Mouse (Mus musculus) MEL (cell line): Measurements from ENCODE around the gene Cux1. TPM values are rescaled to one million over a fixed set of nuclear protein-coding genes. Genes with fewer than 3 reads are reported as not detected.

Source experiments
- DNase-seq: peaks from one replicate; pipeline ENCODE4 v3.0.0; 2011; ENCODE audit warnings: low read depth, low spot score
- H3K27ac ChIP-seq: 2 replicates; pipeline ENCODE4 v1.5.1; 2012; ENCODE audit warnings: low read depth, mild to moderate bottlenecking, control low read depth, low read length, moderate library complexity; ENCODE audit not compliant: control insufficient read depth
- H3K27me3 ChIP-seq, 2 experiments: fragments of 150-350 bp in 1 of 2; sonication (generic) in 1 of 2; 2 replicates each; pipeline ENCODE4 v1.6.1; 2012; ENCODE audit warnings: low read length in 2 of 2, mild to moderate bottlenecking in 2 of 2, improper control_type of control experiment in 1 of 2, moderate library complexity in 1 of 2; ENCODE audit not compliant: insufficient read depth in 2 of 2, control insufficient read depth in 1 of 2
- H3K36me3 ChIP-seq, 2 experiments: 2 replicates each; pipeline ENCODE4 v1.6.1; 2012 to 2014; ENCODE audit warnings: low read length in 2 of 2, improper control_type of control experiment in 1 of 2, inconsistent platforms in 1 of 2, mild to moderate bottlenecking in 1 of 2; ENCODE audit not compliant: insufficient read depth in 2 of 2, control insufficient read depth in 1 of 2
- H3K4me1 ChIP-seq, 2 experiments: fragments of 150-350 bp in 1 of 2; sonication (generic) in 1 of 2; 2 replicates each; pipeline ENCODE4 v1.6.1; 2012; ENCODE audit warnings: low read length in 2 of 2, improper control_type of control experiment in 1 of 2, mild to moderate bottlenecking in 1 of 2; ENCODE audit not compliant: insufficient read depth in 2 of 2, control insufficient read depth in 1 of 2
- H3K4me3 ChIP-seq, 2 experiments: fragments of 150-350 bp in 1 of 2; sonication (generic) in 1 of 2; 2 replicates each; pipeline ENCODE4 v1.5.1; 2012; ENCODE audit warnings: low read depth in 2 of 2, low read length in 2 of 2, mild to moderate bottlenecking in 2 of 2, moderate library complexity in 2 of 2, control low read depth in 1 of 2, improper control_type of control experiment in 1 of 2; ENCODE audit not compliant: control insufficient read depth in 1 of 2, insufficient read depth in 1 of 2
- H3K79me2 ChIP-seq: 2 replicates; pipeline ENCODE4 v1.6.1; 2012; ENCODE audit warnings: mild to moderate bottlenecking, low read length, moderate library complexity; ENCODE audit not compliant: control insufficient read depth, poor library complexity, insufficient read depth
- H3K9ac ChIP-seq: 2 replicates; pipeline ENCODE4 v1.6.1; 2012; ENCODE audit warnings: low read depth, mild to moderate bottlenecking, control low read depth, low read length, moderate library complexity; ENCODE audit not compliant: control insufficient read depth, poor library complexity, severe bottlenecking
- H3K9me3 ChIP-seq: fragments of 150-350 bp; sonication (generic); replicated peaks from 2 replicates; pipeline ENCODE4 v1.6.1; 2012; ENCODE audit warnings: mild to moderate bottlenecking, low read length, improper control_type of control experiment, moderate library complexity; ENCODE audit not compliant: insufficient read depth
- BHLHE40 ChIP-seq: IDR thresholded peaks from 2 replicates; pipeline ENCODE4 v1.6.1; 2012; ENCODE audit warnings: low read depth, mild to moderate bottlenecking, inconsistent platforms, low read length, improper control_type of control experiment, borderline replicate concordance
- CHD1 ChIP-seq: IDR thresholded peaks from 2 replicates; pipeline ENCODE4 v1.6.1; 2012; ENCODE audit warnings: low read depth, mild to moderate bottlenecking, inconsistent platforms, low read length, improper control_type of control experiment
- CHD2 ChIP-seq: IDR thresholded peaks from 2 replicates; pipeline ENCODE4 v1.6.1; 2011; ENCODE audit warnings: low read length, improper control_type of control experiment
- CTCF ChIP-seq, 3 experiments: IDR thresholded peaks in 2 of 3; conservative IDR thresholded peaks in 1 of 3; 2 replicates each; pipeline ENCODE4 v1.5.1; 2011 to 2012; ENCODE audit warnings: low read length in 3 of 3, low read depth in 2 of 3, mild to moderate bottlenecking in 2 of 3, improper control_type of control experiment in 1 of 3, inconsistent platforms in 1 of 3, mixed read lengths in 1 of 3, moderate library complexity in 1 of 3; ENCODE audit not compliant: control insufficient read depth in 1 of 3, insufficient read depth in 1 of 3, poor library complexity in 1 of 3, severe bottlenecking in 1 of 3
- EP300 ChIP-seq, 2 experiments: IDR thresholded peaks; 2 replicates each; pipeline ENCODE4 v1.6.1; 2011; ENCODE audit warnings: improper control_type of control experiment in 2 of 2, low read length in 2 of 2, low read depth in 1 of 2, mild to moderate bottlenecking in 1 of 2
- ETS1 ChIP-seq: IDR thresholded peaks from 2 replicates; pipeline ENCODE4 v1.6.1; 2012; ENCODE audit warnings: low read depth, mild to moderate bottlenecking, inconsistent platforms, low read length, improper control_type of control experiment, moderate library complexity
- GABPA ChIP-seq: IDR thresholded peaks from 2 replicates; pipeline ENCODE4 v1.6.1; 2012; ENCODE audit warnings: low read depth, mild to moderate bottlenecking, inconsistent platforms, low read length, improper control_type of control experiment, moderate library complexity
- JUND ChIP-seq: IDR thresholded peaks from 2 replicates; pipeline ENCODE4 v1.6.1; 2011; ENCODE audit warnings: low read depth, mild to moderate bottlenecking, improper control_type of control experiment, low read length
- KAT2A ChIP-seq: conservative IDR thresholded peaks from 2 replicates; pipeline ENCODE4 v1.6.1; 2012; ENCODE audit warnings: low read depth, low read length, improper control_type of control experiment, inconsistent platforms
- MAFK ChIP-seq: IDR thresholded peaks from 2 replicates; pipeline ENCODE4 v1.6.1; 2011; ENCODE audit warnings: low read depth, mild to moderate bottlenecking, low read length, improper control_type of control experiment, borderline replicate concordance
- MAX ChIP-seq: IDR thresholded peaks from 2 replicates; pipeline ENCODE4 v1.6.1; 2011; ENCODE audit warnings: low read length, improper control_type of control experiment
- MAZ ChIP-seq: IDR thresholded peaks from 2 replicates; pipeline ENCODE4 v1.6.1; 2012; ENCODE audit warnings: low read depth, mild to moderate bottlenecking, inconsistent platforms, low read length, improper control_type of control experiment
- MEF2A ChIP-seq: IDR thresholded peaks from 2 replicates; pipeline ENCODE4 v1.6.1; 2014; ENCODE audit warnings: low read depth, mild to moderate bottlenecking, inconsistent platforms, low read length, improper control_type of control experiment; ENCODE audit not compliant: poor library complexity, insufficient replicate concordance, severe bottlenecking; ENCODE audit errors: extremely low read depth
- MXI1 ChIP-seq: IDR thresholded peaks from 2 replicates; pipeline ENCODE4 v1.6.1; 2011; ENCODE audit warnings: mild to moderate bottlenecking, low read depth, low read length, improper control_type of control experiment
- MYC ChIP-seq: IDR thresholded peaks from 2 replicates; pipeline ENCODE4 v1.6.1; 2011; ENCODE audit warnings: low read depth, mild to moderate bottlenecking, low read length, improper control_type of control experiment, moderate library complexity
- POLR2A ChIP-seq, 2 experiments: IDR thresholded peaks; 2 replicates each; pipeline ENCODE4 v1.6.1; 2011 to 2012; ENCODE audit warnings: low read length in 2 of 2, mild to moderate bottlenecking in 2 of 2, control low read depth in 1 of 2, improper control_type of control experiment in 1 of 2, low read depth in 1 of 2, moderate library complexity in 1 of 2; ENCODE audit not compliant: control insufficient read depth in 1 of 2, insufficient read depth in 1 of 2, poor library complexity in 1 of 2
- RAD21 ChIP-seq: IDR thresholded peaks from 2 replicates; pipeline ENCODE4 v1.6.1; 2011; ENCODE audit warnings: mild to moderate bottlenecking, low read depth, low read length, improper control_type of control experiment
- RCOR1 ChIP-seq: IDR thresholded peaks from 2 replicates; pipeline ENCODE4 v1.6.1; 2012; ENCODE audit warnings: low read depth, mild to moderate bottlenecking, inconsistent platforms, low read length, improper control_type of control experiment
- SIN3A ChIP-seq: IDR thresholded peaks from 2 replicates; pipeline ENCODE4 v1.6.1; 2012; ENCODE audit warnings: low read length, improper control_type of control experiment, inconsistent platforms
- SMC3 ChIP-seq: IDR thresholded peaks from 2 replicates; pipeline ENCODE4 v1.6.1; 2011; ENCODE audit warnings: low read depth, low read length, improper control_type of control experiment
- TBP ChIP-seq: IDR thresholded peaks from 2 replicates; pipeline ENCODE4 v1.8.0; 2011; ENCODE audit warnings: low read depth, low read length, improper control_type of control experiment
- TCF12 ChIP-seq: IDR thresholded peaks from 2 replicates; pipeline ENCODE4 v1.6.1; 2014; ENCODE audit warnings: low read depth, mild to moderate bottlenecking, inconsistent platforms, low read length, improper control_type of control experiment, moderate library complexity
- UBTF ChIP-seq: IDR thresholded peaks from 2 replicates; pipeline ENCODE4 v1.6.1; 2012; ENCODE audit warnings: low read depth, mild to moderate bottlenecking, inconsistent platforms, low read length, improper control_type of control experiment, moderate library complexity, borderline replicate concordance; ENCODE audit not compliant: insufficient read depth
- USF1 ChIP-seq: IDR thresholded peaks from 2 replicates; pipeline ENCODE4 v1.6.1; 2014; ENCODE audit warnings: low read depth, mild to moderate bottlenecking, inconsistent platforms, low read length, improper control_type of control experiment, moderate library complexity
- ZKSCAN1 ChIP-seq: IDR thresholded peaks from 2 replicates; pipeline ENCODE4 v1.6.1; 2012; ENCODE audit warnings: low read depth, mild to moderate bottlenecking, inconsistent platforms, low read length, improper control_type of control experiment, moderate library complexity
- ZMIZ1 ChIP-seq: IDR thresholded peaks from 2 replicates; pipeline ENCODE4 v1.6.1; 2012; ENCODE audit warnings: low read depth, mild to moderate bottlenecking, inconsistent platforms, low read length, improper control_type of control experiment, moderate library complexity
- polyA plus RNA-seq, 2 experiments: library from polyadenylated mRNA; stranded (reverse) in 1 of 2; unstranded in 1 of 2; fragments of >175 nt in 1 of 2; fragments of >200 nt in 1 of 2; gene quantifications; 2 replicates each; pipeline versions ENCODE4 v1.2.1 to v1.2.4; 2012; ENCODE audit warnings: low replicate concordance in 2 of 2, low read depth in 1 of 2; ENCODE audit not compliant: insufficient read length in 2 of 2, insufficient read depth in 1 of 2, missing spikeins in 1 of 2
- total RNA-seq: library from RNA; depleted of rRNA; stranded (reverse); fragments of 300-350 nt; gene quantifications from 2 replicates; pipeline ENCODE4 v1.2.3, GENCODE M21; 2012

Cux1 gene
- total and polyA plus RNA-seq, 3 experiments = 71.1 to 104 TPM; not detected in 1

- no peak for TF ChIP-seq CHD2
These were observed 84.9 kb downstream of the Cux1 start (continued) for GRCm38 (mm10) chr5:136482434-136482833.

- DNase-seq = no peak
- no peak overlapping the region for H3K27ac ChIP-seq
- TF ChIP-seq JUND (no peak), SIN3A (no peak), ETS1 (no peak), SMC3 (no peak), MYC (no peak), UBTF (no peak), TCF12 (no peak), ZKSCAN1 (no peak), ZMIZ1 (no peak), RAD21 (no peak), TBP (no peak), EP300 (IDR thresholded peaks at IDR 0.05; ENCODE audit: low read depth in 1 of 2, low read length in 2 of 2) (no peak), CHD2 (no peak), RCOR1 (no peak), KAT2A (no peak), MAX (no peak), MAZ (no peak), CTCF (IDR thresholded peaks at IDR 0.05 in 2 of 3, conservative IDR thresholded peaks at IDR 0.05 in 1 of 3; ENCODE audit: control insufficient read depth in 1 of 3, insufficient read depth in 1 of 3, low read depth in 2 of 3, low read length in 3 of 3, poor library complexity in 1 of 3, severe bottlenecking in 1 of 3) (no peak)
- TF ChIP-seq, all 39 proteins: peak for 0
- Histone ChIP-seq H3K9me3 (no peaks in the 10 kb centered on the region), H3K27me3 (no peaks in the 10 kb centered on the region), H3K4me3 (no peak overlapping the region), H3K9ac (no peak overlapping the region), H3K36me3 (peaks cover 26 to 32% of the 10 kb centered on the region in 2 experiments), H3K79me2 (peaks cover 5% of the 10 kb centered on the region; the same call in 1 of the 2 replicates), H3K4me1 (peaks cover 13 to 17% of the 10 kb centered on the region in 2 experiments)
These were observed 86.7 kb downstream of the Cux1 start for GRCm38 (mm10) chr5:136480541-136480940.

- TF ChIP-seq MEF2A (no peak), USF1 (no peak), CTCF (IDR thresholded peaks at IDR 0.05 in 2 of 3, conservative IDR thresholded peaks at IDR 0.05 in 1 of 3; ENCODE audit: control insufficient read depth in 1 of 3, insufficient read depth in 1 of 3, low read depth in 2 of 3, low read length in 3 of 3, poor library complexity in 1 of 3, severe bottlenecking in 1 of 3) (no peak), BHLHE40 (peak; percentile 43; the same call in 1 of the 2 replicates), ZMIZ1 (no peak), POLR2A (IDR thresholded peaks at IDR 0.05; ENCODE audit: control insufficient read depth in 1 of 2, insufficient read depth in 1 of 2, low read depth in 1 of 2, low read length in 2 of 2, poor library complexity in 1 of 2) (no peak), MAFK (no peak), GABPA (no peak), SMC3 (no peak), MXI1 (peak; percentile 64; the same call in 1 of the 2 replicates), CHD1 (no peak), SIN3A (no peak; the same call in 1 of the 2 replicates), MAX (no peak), JUND (no peak)
- Histone ChIP-seq H3K9me3 (no peaks in the 10 kb centered on the region), H3K79me2 (peaks cover 9% of the 10 kb centered on the region; the same call in 1 of the 2 replicates), H3K27me3 (no peaks in the 10 kb centered on the region), H3K4me1 (peaks cover 13 to 17% of the 10 kb centered on the region in 2 experiments), H3K27ac (no peak overlapping the region), H3K36me3 (peaks cover 25 to 32% of the 10 kb centered on the region in 2 experiments), H3K9ac (no peak overlapping the region), H3K4me3 (no peak overlapping the region)
- DNase-seq = no peak
These were observed 87.5 kb downstream of the Cux1 start for GRCm38 (mm10) chr5:136479801-136480200.
